Mouse (Mus musculus) ES-E14 (cell line): ENCODE data around the gene Kcne4.

Experiments
- CHD2 ChIP-seq: IDR thresholded peaks from 2 replicates; pipeline ENCODE4 v1.6.1; 2014; ENCODE audit warnings: mild to moderate bottlenecking, low read depth, low read length, inconsistent platforms
- MAFK ChIP-seq: IDR thresholded peaks from 2 replicates; pipeline ENCODE4 v1.6.1; 2014; ENCODE audit warnings: mild to moderate bottlenecking, low read depth, low read length, inconsistent platforms; ENCODE audit not compliant: insufficient read depth
- ZC3H11A ChIP-seq: IDR thresholded peaks from 2 replicates; pipeline ENCODE4 v1.6.1; 2012; ENCODE audit warnings: low read depth, mild to moderate bottlenecking, inconsistent platforms, low read length, borderline replicate concordance
- ZNF384 ChIP-seq: IDR thresholded peaks from 2 replicates; pipeline ENCODE4 v1.6.1; 2012; ENCODE audit warnings: low read depth, low read length, inconsistent platforms

DNA sequence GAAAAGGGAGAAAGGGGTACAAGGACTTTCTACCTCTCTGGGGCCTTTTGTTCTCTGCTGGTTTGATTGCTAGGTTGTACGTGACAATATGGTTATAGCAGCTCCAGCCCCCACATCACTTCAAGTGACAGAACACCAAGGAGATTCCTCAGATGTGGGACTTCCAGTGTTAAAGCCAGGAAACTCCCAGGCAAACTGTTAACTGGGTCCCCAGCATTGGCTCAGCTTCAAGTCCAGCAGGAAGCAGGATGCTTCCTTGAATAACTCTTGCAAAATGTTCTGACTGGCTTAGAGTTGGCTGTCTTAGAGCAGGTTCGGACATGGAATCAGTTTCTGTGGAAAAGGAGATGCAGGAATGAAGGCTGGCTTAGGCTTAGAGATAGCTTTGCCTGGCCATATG lies 47.3 kb downstream of the Kcne4 start:
- no peak for TF ChIP-seq ZNF384
- no peak for TF ChIP-seq ZC3H11A
- TF ChIP-seq CHD2 = no peak
- no peak for TF ChIP-seq MAFK
